8 mouse cellular contexts compared by ENCODE assay signal in genomic region chr17:25133275-25133698, GRCm38 (mm10). TPM values are rescaled to one million over a fixed set of nuclear protein-coding genes. Genes with fewer than 3 reads are reported as not detected.
A peak's percentile ranks its signal among the peaks of the same experiment; 100 is the strongest.
DNase-seq lines count a peak whose midpoint lies in the region; ATAC-seq and TF ChIP-seq lines count a peak whose summit lies in the region.

TSS of gene Clcn7 (plus strand) at chr17:25133391.

- H3K9ac ChIP-seq in MEL (ENCODE audit: control insufficient read depth, low read depth, low read length, poor library complexity, severe bottlenecking): peak within 1 kb of the TSS; percentile 91
- peak within 1 kb of the TSS; percentile 80 for H3K9ac ChIP-seq in lung, embryonic 16.5 days (ENCODE audit: low read length)

- peaks cover 0 to 9% of the 10 kb centered on the region in 2 experiments; a peak in 2 of 4 replicates for H3K36me3 ChIP-seq in MEL (ENCODE audit: control insufficient read depth in 1 of 2, insufficient read depth in 2 of 2, low read length in 2 of 2)
- H3K36me3 ChIP-seq in lung, embryonic 16.5 days (ENCODE audit: control insufficient read depth, insufficient read depth, low read length): no peaks in the 10 kb centered on the region

- ATAC-seq in hematopoietic stem cell, adult 5-6 weeks (replicated peaks in 1 of 2; ENCODE audit: insufficient read depth in 1 of 2, low FRiP score in 2 of 2, low TSS enrichment in 1 of 2, low read depth in 1 of 2, poor library complexity in 2 of 2, severe bottlenecking in 2 of 2): peak; percentile 90 to 94
- peak; percentile 95 for ATAC-seq in lung, embryonic 16.5 days (ENCODE audit: low read depth)

- TF ChIP-seq CTCF in MEL (IDR thresholded peaks at IDR 0.05 in 2 of 3, conservative IDR thresholded peaks at IDR 0.05 in 1 of 3; ENCODE audit: control insufficient read depth in 1 of 3, insufficient read depth in 1 of 3, low read depth in 2 of 3, low read length in 3 of 3, poor library complexity in 1 of 3, severe bottlenecking in 1 of 3): no peak
- no peak for TF ChIP-seq CTCF in cerebellum, adult 2 months (IDR thresholded peaks at IDR 0.05; ENCODE audit: borderline replicate concordance, insufficient read depth, low read depth, low read length)

- TF ChIP-seq POLR2A in MEL (IDR thresholded peaks at IDR 0.05; ENCODE audit: control insufficient read depth in 1 of 2, insufficient read depth in 1 of 2, low read depth in 1 of 2, low read length in 2 of 2, poor library complexity in 1 of 2): peak; percentile 84 to 88
- peak; percentile 78 for TF ChIP-seq POLR2A in cerebellum, adult 2 months (IDR thresholded peaks at IDR 0.05; ENCODE audit: borderline replicate concordance, insufficient read depth, low read length)

- H3K27me3 ChIP-seq in MEL (ENCODE audit: control insufficient read depth in 1 of 2, insufficient read depth in 2 of 2, low read length in 2 of 2): no peaks in the 10 kb centered on the region
- no peaks in the 10 kb centered on the region for H3K27me3 ChIP-seq in cerebellum, adult 2 months (ENCODE audit: control insufficient read depth, insufficient read depth, low read length)
- H3K27me3 ChIP-seq in lung, embryonic 16.5 days (ENCODE audit: control insufficient read depth, insufficient read depth, low read depth, low read length): no peaks in the 10 kb centered on the region

- peak; percentile 91 for DNase-seq in MEL (ENCODE audit: low read depth, low spot score)
- DNase-seq in cerebellum, adult 2 months: peak; percentile 95 to 96
- peak; percentile 92 for DNase-seq in forelimb bud, embryonic 11.5 days (ENCODE audit: low read depth, low spot score)
- peak; percentile 84 for DNase-seq in layer of hippocampus, adult 9-10 months (ENCODE audit: low spot score)
- DNase-seq in ovary, postnatal 10 days (ENCODE audit: low spot score): peak; percentile 84
- peak; percentile 80 to 84 for DNase-seq in thymus, postnatal 10 days (ENCODE audit: low spot score in 2 of 2)

- peak within 1 kb of the TSS; percentile 22; the same call in 1 of the 2 replicates for H3K27ac ChIP-seq in MEL (ENCODE audit: control insufficient read depth, low read depth, low read length)
- H3K27ac ChIP-seq in cerebellum, adult 2 months (ENCODE audit: insufficient read depth, low read length): peak within 1 kb of the TSS; percentile 9
- H3K27ac ChIP-seq in lung, embryonic 16.5 days (ENCODE audit: low read length): no peak within 1 kb of the TSS

- H3K79me2 ChIP-seq in MEL (ENCODE audit: control insufficient read depth, insufficient read depth, low read length, poor library complexity): peaks cover 20% of the 10 kb centered on the region

- under 1% methylated on average over 40 of the region's 40 CpGs for WGBS in cerebellum, adult 2 months
- under 1% methylated on average over 40 of the region's 40 CpGs for WGBS in lung, embryonic 16.5 days

- H3K4me3 ChIP-seq in MEL (ENCODE audit: control insufficient read depth in 1 of 2, insufficient read depth in 1 of 2, low read depth in 2 of 2, low read length in 2 of 2): peak within 1 kb of the TSS; percentile 69 to 96
- peak within 1 kb of the TSS; percentile 84 for H3K4me3 ChIP-seq in cerebellum, adult 2 months (replicated peaks; ENCODE audit: insufficient read depth, low read depth, low read length)
- peak within 1 kb of the TSS; percentile 85 for H3K4me3 ChIP-seq in lung, embryonic 16.5 days (ENCODE audit: low read length)

- TF ChIP-seq EP300 in MEL (IDR thresholded peaks at IDR 0.05; ENCODE audit: low read depth in 1 of 2, low read length in 2 of 2): no peak

- TF ChIP-seq RAD21 in MEL (IDR thresholded peaks at IDR 0.05; ENCODE audit: low read depth, low read length): no peak

- H3K4me2 ChIP-seq in lung, embryonic 16.5 days (ENCODE audit: low read depth, low read length): peak within 1 kb of the TSS; percentile 88

- peaks cover 0 to 13% of the 10 kb centered on the region in 2 experiments; a peak in 2 of 4 replicates for H3K4me1 ChIP-seq in MEL (ENCODE audit: control insufficient read depth in 1 of 2, insufficient read depth in 2 of 2, low read length in 2 of 2)
- peaks cover 11% of the 10 kb centered on the region for H3K4me1 ChIP-seq in cerebellum, adult 2 months (ENCODE audit: control insufficient read depth, insufficient read depth, low read length)
- peaks cover 11% of the 10 kb centered on the region for H3K4me1 ChIP-seq in lung, embryonic 16.5 days (replicated peaks; ENCODE audit: control insufficient read depth, insufficient read depth, low read length)

- H3K9me3 ChIP-seq in MEL (replicated peaks; ENCODE audit: insufficient read depth, low read length): no peaks in the 10 kb centered on the region
- no peaks in the 10 kb centered on the region for H3K9me3 ChIP-seq in lung, embryonic 16.5 days (ENCODE audit: control insufficient read depth, low read length)

TF ChIP-seq in MEL, 35 proteins besides CTCF, POLR2A, EP300 and RAD21:
- TF ChIP-seq UBTF (IDR thresholded peaks at IDR 0.05; ENCODE audit: borderline replicate concordance, insufficient read depth, low read depth, low read length) (no peak), TBP (IDR thresholded peaks at IDR 0.05; ENCODE audit: low read depth, low read length) (peak; percentile 40; the same call in 1 of the 2 replicates), CHD2 (IDR thresholded peaks at IDR 0.05; ENCODE audit: low read length) (no peak), HCFC1 (IDR thresholded peaks at IDR 0.05; ENCODE audit: low read depth, low read length) (peak; percentile 99), NELFE (IDR thresholded peaks at IDR 0.05; ENCODE audit: low read depth, low read length) (peak; percentile 88), BHLHE40 (IDR thresholded peaks at IDR 0.05; ENCODE audit: borderline replicate concordance, low read depth, low read length) (peak; percentile 91), MXI1 (IDR thresholded peaks at IDR 0.05; ENCODE audit: low read depth, low read length) (peak; percentile 89), GATA1 (IDR thresholded peaks at IDR 0.05; ENCODE audit: low read depth, low read length) (no peak), ZC3H11A (IDR thresholded peaks at IDR 0.05; ENCODE audit: low read depth, low read length) (no peak), POLR2AphosphoS5 (IDR thresholded peaks at IDR 0.05; ENCODE audit: borderline replicate concordance, low read depth, low read length) (no peak), NRF1 (IDR thresholded peaks at IDR 0.05; ENCODE audit: insufficient read depth, low read depth, low read length, poor library complexity, severe bottlenecking) (0 out of 2 replicates have a peak, but pooled peaks have one; percentile 35), GABPA (IDR thresholded peaks at IDR 0.05; ENCODE audit: low read depth, low read length) (no peak), ETS1 (IDR thresholded peaks at IDR 0.05; ENCODE audit: low read depth, low read length) (peak; percentile 52; the same call in 1 of the 2 replicates), ZMIZ1 (IDR thresholded peaks at IDR 0.05; ENCODE audit: low read depth, low read length) (no peak), MYB (IDR thresholded peaks at IDR 0.05; ENCODE audit: low read depth, low read length) (no peak), E2F4 (IDR thresholded peaks at IDR 0.05; ENCODE audit: borderline replicate concordance, low read depth, low read length) (no peak), USF2 (IDR thresholded peaks at IDR 0.05; ENCODE audit: borderline replicate concordance in 1 of 2, insufficient read depth in 1 of 2, low read depth in 1 of 2, low read length in 2 of 2) (peak; percentile 97 to 100), MEF2A (IDR thresholded peaks at IDR 0.05; ENCODE audit: extremely low read depth, insufficient replicate concordance, low read depth, low read length, poor library complexity, severe bottlenecking) (no peak), MYC (IDR thresholded peaks at IDR 0.05; ENCODE audit: low read depth, low read length) (no peak), POLR2AphosphoS2 (IDR thresholded peaks at IDR 0.05; ENCODE audit: low read length) (peak; percentile 49; the same call in 1 of the 2 replicates), ELF1 (IDR thresholded peaks at IDR 0.05; ENCODE audit: low read depth, low read length) (peak; percentile 57), MAZ (IDR thresholded peaks at IDR 0.05; ENCODE audit: low read depth, low read length) (no peak), SIN3A (IDR thresholded peaks at IDR 0.05; ENCODE audit: low read length) (peak; percentile 99), SMC3 (IDR thresholded peaks at IDR 0.05; ENCODE audit: low read depth, low read length) (no peak), RCOR1 (IDR thresholded peaks at IDR 0.05; ENCODE audit: low read depth, low read length) (no peak), USF1 (IDR thresholded peaks at IDR 0.05; ENCODE audit: low read depth, low read length) (peak; percentile 99), ZKSCAN1 (IDR thresholded peaks at IDR 0.05; ENCODE audit: low read depth, low read length) (no peak), KAT2A (conservative IDR thresholded peaks at IDR 0.05; ENCODE audit: low read depth, low read length) (peak; percentile 94), TCF12 (IDR thresholded peaks at IDR 0.05; ENCODE audit: low read depth, low read length) (peak; percentile 49; the same call in 1 of the 2 replicates), CHD1 (IDR thresholded peaks at IDR 0.05; ENCODE audit: low read depth, low read length) (no peak), JUND (IDR thresholded peaks at IDR 0.05; ENCODE audit: low read depth, low read length) (no peak), ZNF384 (IDR thresholded peaks at IDR 0.05; ENCODE audit: low read depth, low read length) (no peak), MAX (IDR thresholded peaks at IDR 0.05; ENCODE audit: low read length) (peak; percentile 97), MAFK (IDR thresholded peaks at IDR 0.05; ENCODE audit: borderline replicate concordance, low read depth, low read length) (no peak), TAL1 (IDR thresholded peaks at IDR 0.05; ENCODE audit: low read length) (no peak)

RNA-seq across cellular contexts. Expression of gene Clcn7, which starts in this region (rescaled TPM):
- total RNA-seq in MEL (2012; rRNA removed): 9.8 and 10.9 TPM in 2 replicates
- polyA plus RNA-seq in MEL (2012; ENCODE audit: insufficient read depth in 1 of 2, insufficient read length in 2 of 2, low read depth in 1 of 2, low replicate concordance in 2 of 2, missing spikeins in 1 of 2): 10 to 100 TPM in 1 of 2 experiments, not detected in 1; 16.4 TPM
- 50.3 and 52.7 TPM in 2 replicates for polyA plus RNA-seq in cerebellum, adult 2 months (2012; rRNA removed)
- total RNA-seq in hematopoietic stem cell, adult 5-6 weeks (2017): 7.0 and 7.7 TPM in 2 replicates
- 22.1 and 22.5 TPM in 2 replicates for polyA plus RNA-seq in lung, embryonic 16.5 days (2015; fragmentation: Nextera tagmentation; extraction: Ambion mirVana)
